Mouse (Mus musculus) urinary bladder, postnatal 36 days (tissue): ENCODE measurements at regions not wholly inside any gene's neighbourhood (a gene's known extent, or its start where the extent isn't known, plus 50 kb on each side); places are given as distances from the start of the nearest gene placed in this dataset.
"Not testable (repeated sequence)": the region's sequence is repeated elsewhere in the genome, so short reads cannot be mapped to it uniquely, and the experiment has no call there.

ENCODE experiments used
- DNase-seq, 2 experiments: peaks; one replicate each; pipeline ENCODE4 v3.0.0; 2022; ENCODE audit warnings: low spot score in 2 of 2, mixed read lengths in 1 of 2

DNA sequence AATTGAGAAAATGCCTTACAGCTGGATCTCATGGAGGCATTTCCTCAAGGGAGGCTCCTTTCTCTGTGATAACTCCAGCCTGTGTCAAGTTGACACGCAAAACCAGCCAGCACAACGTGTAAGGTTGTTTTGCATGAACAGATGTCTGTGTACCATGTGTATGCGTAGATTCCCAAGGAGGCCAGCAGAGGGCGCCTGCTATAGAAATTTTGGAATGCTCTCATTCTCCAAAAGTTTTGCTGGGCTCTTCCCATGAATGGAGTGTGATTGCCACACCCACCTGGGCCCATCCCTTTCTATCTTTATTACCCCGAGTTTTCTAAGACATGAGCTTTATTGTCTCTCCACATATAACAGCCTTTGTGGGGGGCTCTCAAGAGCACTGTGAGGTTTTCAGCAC is 275.4 kb downstream of the Diras2 start:
- DNase-seq: no peak

DNA sequence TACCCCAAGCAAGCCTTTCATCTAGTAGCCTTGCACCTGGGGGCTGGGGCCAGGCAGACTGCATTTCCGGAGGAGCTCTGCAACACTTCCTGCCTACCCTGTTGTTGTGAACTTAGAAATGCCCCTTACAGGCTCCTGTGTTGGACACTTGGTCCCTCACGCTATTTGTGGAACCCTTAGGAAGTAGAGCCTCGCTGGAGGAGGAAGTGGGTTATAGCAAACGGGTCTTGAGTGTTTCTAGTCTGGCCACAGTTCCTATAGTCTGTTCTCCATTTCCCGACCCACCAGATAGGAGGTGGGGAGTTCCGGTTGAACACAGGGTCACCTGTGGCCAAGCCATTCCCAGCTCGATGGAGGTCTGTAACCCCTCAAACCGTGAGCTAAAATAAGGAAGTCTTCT is 272.7 kb downstream of the Diras2 start:
- no peak for DNase-seq

DNA sequence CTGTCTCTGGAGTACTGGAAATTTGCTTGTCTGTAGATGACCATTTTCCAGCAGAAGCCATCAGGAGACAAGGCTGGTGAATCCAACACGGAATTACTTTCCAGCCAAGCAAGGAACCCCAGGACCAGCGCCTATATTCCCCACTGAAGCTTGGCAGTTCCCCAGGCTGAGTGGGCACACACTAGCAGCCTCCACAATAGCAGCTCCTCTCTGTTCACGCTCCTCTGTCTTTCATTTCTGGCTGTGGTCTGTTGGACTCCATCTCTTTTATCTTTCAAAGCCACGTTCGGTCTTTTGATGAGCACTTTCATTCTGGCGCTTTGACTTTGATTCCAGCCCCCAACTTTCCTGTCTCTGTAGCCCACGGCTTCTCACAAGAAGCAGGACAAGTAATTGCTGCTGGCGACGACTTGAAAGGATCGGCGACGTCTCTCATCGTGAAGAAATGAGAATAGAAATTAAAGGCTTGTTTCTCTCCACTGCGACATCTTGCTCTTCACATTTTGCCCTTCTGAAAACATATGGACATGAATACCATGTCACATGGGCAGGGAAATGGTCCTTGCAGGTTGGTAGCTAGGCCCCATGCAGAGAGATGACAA is 268.0 kb downstream of the Diras2 start:
- DNase-seq: no peak

DNA sequence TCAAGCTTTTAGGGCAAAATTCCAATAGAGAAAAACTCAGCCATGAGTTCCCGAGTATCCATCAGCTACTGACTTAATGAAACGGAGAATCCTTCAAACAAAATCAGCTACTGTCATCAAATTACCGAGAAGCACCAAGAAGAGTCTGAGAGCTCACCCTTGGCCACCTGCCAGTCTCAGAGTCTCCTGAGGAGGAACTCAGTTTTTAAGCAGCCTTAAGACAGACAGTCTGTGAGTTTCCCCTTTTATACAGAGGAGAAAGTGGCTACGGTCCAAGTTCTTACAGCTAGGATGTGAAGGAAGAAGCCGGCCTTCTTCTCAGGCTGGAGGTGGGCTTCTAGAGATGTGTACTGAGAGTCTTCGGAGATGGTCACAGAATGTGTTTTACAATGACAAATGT is 262.8 kb downstream of the Diras2 start:
- no peak for DNase-seq

- DNase-seq: no peak
These were observed 257.4 kb downstream of the Diras2 start for GRCm38 (mm10) chr13:52273502-52274246.

DNA sequence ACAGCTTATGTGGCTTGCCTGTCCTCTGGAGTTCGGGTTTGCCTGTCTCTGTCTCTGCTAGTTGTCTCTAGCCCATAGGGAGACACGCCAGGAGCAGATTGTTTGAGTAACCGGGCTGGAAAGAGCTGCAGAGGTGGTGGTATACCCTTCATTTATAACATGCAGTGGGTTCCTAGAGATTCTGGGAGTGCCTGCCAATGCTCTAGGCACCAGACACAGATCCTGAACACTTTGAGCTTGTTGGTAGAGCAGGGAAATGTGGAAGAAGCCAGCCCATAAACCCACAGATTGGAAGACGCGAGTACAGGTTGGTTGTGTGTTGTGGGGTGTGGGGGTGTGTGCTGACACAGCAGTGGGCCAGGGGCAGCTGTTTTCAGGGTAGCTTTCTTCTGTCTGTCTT is 255.9 kb downstream of the Diras2 start:
- no peak for DNase-seq

DNA sequence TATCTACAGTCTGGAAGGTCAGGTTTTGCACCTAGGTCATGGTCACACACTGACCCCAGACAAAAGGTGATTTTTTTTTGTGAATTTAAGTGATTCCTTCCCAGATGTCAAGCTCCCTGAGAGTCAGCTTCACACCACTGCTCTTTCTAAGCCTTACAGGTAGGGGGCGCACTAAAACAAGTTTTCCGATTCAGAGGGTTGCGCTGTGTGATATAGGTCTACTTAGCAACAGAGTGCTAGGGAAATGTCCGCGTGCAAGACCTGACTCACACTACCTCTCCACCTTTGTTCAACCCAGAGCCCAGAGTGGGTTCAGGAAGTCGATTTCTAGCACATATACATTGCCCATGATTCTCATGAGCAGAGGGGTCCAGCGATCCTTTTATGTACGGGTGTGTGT is 255.4 kb downstream of the Diras2 start:
- DNase-seq: peak; percentile 25 to 38

GRCm38 (mm10) chr13:52277195-52277594 is 253.9 kb downstream of the Diras2 start:
- DNase-seq: no peak

DNA sequence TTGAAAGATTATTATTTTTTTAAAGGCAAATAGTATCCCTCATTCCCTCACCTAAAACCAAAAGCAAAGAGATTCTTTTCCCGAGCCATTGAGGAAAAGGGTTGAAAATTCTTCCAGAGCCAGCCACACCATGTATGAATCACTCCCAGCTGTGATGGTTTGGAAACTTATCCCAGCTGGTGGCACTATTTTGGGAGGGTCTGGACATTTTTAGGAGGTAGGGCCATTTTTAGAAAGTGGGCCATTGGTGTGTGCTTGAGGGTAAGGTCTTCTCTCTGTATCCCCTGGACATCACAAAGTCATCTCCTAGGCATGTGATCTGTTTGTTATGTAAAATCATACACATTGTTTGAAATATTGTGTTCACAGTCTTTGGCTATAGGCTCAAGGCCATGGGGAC is 252.2 kb downstream of the Diras2 start:
- no peak for DNase-seq

DNA sequence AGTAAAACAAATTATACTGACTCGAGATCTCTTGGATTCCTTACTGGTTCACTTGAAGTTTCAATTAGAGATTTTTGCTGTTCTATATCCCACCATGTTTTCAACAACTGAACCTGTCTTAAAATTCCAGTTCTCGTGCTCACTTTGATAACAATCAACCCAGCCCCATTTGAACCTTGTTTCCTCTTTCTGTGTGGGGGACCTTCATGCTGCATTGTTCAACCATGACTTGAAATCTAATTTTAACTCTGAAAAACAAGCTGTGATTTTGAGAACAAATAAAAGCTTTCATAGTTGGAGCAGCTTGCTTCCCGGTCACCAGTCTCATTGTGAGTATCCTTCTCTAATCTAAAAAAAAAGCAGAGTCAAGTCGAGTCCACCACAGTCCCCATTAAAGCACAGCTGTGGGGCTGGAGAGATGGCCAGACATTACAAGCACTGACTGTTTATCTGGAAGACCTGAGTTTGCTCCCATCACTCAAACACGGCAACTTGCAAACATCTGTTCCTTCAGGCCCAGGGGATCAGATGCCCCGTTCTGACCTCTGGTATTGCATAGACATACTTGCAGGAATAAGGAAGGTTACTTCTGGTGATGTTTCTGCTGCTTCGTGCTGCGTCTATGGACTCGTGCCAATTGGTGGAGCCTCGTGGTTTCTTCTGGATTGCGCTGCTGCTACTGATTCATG is 251.7 kb downstream of the Diras2 start:
- DNase-seq: no peak

- no peak for DNase-seq
These were observed 251.1 kb downstream of the Diras2 start for GRCm38 (mm10) chr13:52279970-52280348.

GRCm38 (mm10) chr13:52281271-52281670 is 249.8 kb downstream of the Diras2 start:
- DNase-seq: no peak

DNA sequence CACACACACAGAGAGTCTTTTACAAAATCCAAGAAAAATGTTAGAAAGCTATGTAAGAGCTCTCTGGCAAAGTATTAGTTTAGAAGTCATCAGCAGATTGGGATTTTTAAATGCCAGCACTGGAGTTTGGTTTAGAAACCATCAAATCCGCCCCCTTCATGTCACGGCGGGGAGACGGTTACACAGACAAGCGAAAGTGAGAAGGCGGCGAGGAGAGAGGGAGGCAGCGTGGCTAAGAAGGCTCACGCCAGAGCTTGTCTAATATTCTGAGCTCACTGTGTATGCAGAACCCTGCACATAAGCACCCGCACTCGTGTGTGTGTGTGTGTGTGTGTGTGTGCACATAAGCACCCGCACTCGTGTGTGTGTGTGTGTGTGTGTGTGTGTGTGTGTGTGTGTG is 248.6 kb downstream of the Diras2 start:
- no peak for DNase-seq

DNA sequence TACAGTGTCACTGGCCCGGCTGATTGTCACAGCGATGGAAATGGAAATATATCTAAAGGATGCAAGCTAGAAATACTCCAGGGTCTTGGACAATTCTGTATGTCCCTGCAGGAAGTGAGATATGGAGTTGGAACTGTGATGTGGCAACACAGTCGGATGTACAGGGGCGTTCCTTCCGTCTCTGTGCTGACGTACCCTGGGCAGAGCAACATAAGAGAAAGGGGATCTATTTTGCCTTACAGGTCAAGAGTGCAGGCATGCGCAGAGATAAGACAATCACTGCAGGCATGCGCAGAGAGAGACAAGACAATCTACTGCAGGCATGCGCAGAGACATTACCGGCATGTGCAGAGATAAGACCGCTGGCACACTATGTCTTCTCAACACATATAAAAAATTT is 247.6 kb downstream of the Diras2 start:
- DNase-seq: no peak

DNA sequence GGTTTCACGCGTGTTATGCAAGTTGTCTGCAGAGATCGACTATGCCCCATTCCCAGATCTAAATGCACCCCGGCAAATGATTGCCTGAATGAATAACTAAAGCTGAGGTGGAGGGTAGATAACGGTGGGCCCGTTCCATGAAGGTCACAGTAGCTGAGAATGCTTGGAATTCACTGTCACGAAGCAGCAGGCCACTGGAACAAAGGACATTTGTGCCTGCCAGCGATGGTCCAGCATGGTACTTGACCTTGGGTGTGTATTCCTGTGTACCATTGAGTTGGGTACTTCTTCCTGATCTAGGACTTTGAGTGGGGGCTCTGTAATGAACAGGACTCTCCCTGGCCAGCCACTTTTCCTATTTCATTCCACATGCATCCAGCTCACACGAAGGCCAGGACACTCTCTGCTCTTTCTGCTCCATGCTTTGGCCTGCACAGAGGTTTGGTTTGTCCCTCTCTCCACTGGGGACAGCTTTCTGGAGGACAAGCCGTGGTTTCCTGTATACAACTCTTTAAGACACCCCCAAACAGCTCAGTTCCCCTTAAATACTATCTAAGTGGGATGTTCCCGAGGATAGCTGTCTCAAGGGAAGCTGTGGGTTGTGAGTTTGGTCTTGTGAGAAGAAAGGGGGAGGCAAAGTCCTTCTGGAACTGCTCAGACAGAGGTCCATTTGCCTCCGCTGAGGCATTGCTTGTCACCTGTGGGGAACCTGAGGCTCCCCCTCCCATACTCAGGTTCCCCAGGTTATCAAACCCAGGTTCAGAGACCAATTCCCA is 246.9 kb downstream of the Diras2 start:
- no peak for DNase-seq

GRCm38 (mm10) chr13:52288400-52288799 is 242.7 kb downstream of the Diras2 start:
- DNase-seq: no peak

DNA sequence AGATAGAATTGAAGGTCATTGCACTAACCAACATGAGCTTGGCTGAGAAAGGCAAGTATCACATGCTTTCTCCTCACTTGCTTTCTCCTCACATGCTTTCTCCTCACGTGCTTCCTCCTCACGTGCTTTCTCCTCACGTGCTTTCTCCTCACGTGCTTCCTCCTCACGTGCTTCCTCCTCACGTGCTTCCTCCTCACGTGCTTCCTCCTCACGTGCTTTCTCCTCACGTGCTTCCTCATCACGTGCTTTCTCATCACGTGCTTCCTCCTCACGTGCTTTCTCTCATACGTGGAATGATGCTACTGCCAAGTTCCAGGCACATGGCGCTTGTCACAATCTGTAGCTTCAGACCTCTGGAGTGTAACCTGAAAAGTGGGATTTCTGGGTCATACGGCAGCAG is 235.2 kb downstream of the Diras2 start:
- no peak for DNase-seq

GRCm38 (mm10) chr13:52296541-52297276 is 234.4 kb downstream of the Diras2 start:
- no peak for DNase-seq

- no peak for DNase-seq
These were observed 233.8 kb downstream of the Diras2 start for GRCm38 (mm10) chr13:52297277-52297623.

DNA sequence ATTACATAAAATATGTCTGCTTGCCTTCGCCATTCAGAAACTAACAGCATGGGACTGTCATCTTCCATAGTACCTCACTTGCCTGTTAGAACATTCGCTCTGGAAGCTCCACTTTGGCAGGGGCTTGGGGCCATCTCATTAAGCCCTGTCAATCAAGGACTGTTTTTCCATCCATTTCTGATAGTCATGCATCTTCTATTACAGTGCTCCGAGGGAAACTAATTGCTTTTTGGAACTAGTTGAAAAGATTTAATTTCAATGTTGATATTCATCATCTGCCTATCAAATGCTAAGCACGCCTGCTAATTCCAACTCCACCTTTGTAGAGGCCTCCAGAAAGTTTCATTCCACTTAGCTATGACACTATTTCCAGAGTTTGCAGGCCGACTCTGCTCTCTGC is 232.7 kb downstream of the Diras2 start:
- no peak for DNase-seq

DNA sequence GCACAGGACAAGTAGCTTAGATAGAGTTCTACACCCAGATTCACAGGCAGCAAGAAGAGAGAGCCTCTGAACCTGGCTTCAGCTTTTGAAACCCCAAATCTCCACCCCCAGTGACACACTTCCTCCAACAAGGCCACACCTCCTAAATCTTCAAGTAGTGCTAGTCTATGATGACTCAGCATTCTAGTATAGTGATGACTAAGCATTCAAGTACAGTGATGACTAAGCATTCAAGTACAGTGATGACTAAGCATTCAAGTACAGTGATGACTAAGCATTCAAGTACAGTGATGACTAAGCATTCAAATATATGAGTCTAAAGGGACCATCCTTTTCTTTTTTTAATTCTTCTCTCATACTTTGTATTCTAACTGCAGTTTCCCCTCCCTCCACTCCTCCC is 225.8 kb downstream of the Diras2 start:
- not testable (repeated sequence) for DNase-seq
